Mouse (Mus musculus): ENCODE results near the gene Casq2.

The Casq2 gene

GRCm38 (mm10) chr3:102083589-102084230 lies 2.5 kb upstream of the Casq2 start:
- DNase-seq = no peak

DNA sequence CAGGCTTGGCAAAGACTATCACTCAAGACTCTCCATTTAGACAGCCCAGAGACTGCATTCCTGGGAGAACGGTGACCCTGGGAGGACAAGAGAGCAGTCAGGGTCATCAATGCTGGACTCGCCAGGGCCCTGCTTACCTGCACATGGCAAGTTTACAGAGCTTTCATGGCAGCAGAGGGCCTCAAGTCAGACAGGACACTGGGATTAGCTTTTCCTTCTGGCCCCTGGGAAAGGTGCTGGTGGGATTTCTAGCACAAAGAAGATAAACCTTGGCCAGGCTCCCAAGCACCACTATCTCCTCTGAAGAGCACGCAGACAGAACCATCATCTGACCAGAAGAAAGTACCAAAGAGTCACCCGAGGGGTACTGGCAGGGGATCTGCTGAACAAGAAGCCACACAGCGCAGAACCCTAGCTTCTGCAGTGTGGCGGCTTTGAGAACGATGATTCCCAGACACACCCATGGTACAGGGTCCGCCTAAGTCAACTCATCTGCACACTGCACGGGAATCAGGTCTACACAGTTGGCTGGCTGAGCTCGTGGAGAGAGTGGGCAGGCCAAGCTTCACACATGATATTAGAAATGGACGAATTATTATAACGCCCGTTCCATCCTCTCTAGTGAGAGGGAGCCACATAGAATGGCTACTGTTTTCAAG lies 1.3 kb upstream of the Casq2 start:
- no peak for DNase-seq

DNA sequence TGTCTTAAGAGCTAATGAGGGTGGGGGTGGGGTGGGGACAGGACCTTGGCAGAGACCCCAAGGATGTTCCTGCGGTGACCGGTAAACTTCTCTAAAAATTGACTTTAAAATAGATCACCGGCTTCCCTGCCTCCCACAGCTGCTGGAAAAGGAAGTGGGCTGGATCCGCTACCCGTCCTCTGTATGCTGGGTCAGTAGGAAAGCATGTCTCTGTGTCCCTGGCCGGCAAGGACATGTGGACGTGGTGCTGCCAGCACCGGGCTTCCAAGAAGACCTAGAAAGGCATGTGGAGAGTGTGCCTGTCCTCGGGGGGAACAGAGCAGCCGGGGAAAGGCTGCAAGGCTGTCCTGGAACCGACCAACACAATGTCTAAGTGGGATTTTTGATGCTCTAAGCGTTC lies 496 bp upstream of the Casq2 start:
- DNase-seq = no peak

DNA sequence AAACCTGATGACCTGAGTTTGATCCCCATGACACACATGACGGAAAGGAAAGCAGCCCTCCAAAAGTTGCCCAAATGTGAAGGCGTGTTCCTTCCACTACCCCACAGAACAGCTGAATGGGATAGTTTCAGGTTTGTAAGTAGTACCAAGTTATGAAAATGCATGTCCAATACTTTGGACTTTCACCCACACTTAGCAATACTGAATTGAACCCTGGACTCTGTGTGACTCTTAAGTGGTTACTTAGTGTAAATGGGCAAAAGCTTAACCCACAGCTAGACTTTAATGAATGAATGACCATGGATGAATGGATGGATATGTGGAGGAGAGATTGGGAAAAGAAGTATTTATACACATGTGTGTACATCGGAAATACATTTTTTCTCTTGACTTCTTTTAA lies 8.6 kb downstream of the Casq2 start:
- no peak for DNase-seq

- DNase-seq = no peak
Measured at GRCm38 (mm10) chr3:102095412-102095811, 9.2 kb downstream of the Casq2 start.

GRCm38 (mm10) chr3:102096366-102096765 lies 10.2 kb downstream of the Casq2 start:
- no peak for DNase-seq

DNA sequence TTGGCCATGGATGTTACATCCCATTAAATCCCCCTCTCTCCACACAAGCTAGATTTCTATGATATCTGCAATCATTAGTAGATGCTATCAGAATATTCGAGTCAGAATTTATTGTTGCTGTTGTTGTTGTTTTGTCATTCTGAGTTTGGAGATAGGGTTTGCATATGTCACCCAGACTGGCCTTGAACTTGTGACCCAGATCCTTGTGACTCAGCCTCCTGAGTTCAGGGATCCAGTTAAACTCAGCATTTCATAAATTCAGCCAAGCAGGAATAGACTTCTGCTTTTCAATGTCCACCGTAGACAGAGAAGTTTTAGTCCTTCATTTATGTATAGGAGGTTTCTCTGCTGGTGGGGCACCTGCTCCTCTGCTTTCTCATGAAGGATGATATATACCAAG lies 10.8 kb downstream of the Casq2 start:
- DNase-seq = no peak

GRCm38 (mm10) chr3:102099242-102099641 lies 13.0 kb downstream of the Casq2 start:
- no peak for DNase-seq

DNA sequence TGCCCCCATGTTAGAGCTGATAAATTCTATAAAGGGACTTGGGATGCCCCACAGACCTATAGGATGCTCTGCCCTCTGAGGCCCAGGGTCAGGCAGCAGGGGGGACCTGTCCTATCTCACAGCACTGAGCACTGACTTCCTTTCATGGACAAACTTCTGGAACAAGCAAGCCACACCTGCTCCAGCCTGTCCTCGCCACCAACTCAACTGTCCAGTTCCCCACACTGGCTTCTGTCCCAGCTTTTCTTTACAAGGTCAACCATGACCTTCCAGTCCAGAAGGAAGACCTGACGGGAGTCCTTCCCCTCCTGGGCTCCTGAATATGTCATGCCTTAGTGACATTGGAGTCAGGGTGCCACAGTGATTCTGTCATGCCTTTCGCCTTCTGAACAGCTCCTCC lies 13.6 kb downstream of the Casq2 start:
- no peak for DNase-seq

GRCm38 (mm10) chr3:102101445-102101844 lies 15.2 kb downstream of the Casq2 start:
- DNase-seq = no peak

DNA sequence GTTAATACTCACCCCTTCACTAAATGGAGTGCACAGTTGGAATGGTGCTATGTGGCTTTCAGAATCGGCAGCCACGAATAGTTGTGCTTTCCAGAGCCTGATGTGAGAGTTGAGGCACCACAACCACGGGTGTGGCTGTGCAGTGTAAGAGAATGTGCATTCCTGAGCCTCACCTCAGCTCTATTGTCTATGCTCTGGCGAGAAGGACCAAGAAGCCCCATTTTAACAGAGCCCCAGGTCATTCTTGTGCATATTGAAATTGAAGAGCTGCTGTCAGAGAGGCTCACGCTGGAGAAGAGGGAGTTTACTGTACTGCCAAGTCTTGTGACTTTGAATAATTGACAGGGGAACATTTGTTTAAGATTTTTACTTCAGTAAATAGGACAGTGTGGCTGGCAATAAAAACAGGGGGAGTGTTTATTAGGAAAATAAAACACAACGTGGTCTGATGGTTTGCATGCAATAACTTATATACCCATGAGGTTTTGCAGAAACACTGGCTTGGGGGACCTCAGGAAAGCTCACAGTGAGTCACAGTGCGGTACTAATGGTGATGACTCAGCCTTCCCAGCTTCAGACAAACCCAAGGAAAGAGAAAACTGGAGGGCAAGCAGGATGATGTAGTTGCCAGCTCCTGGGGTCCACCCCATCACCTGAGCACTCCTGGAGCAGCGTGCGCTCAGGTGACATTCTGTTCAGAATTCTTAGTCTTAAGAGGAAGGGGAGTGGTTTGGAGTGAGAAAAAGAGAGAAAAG lies 17.8 kb downstream of the Casq2 start:
- no peak for DNase-seq

DNA sequence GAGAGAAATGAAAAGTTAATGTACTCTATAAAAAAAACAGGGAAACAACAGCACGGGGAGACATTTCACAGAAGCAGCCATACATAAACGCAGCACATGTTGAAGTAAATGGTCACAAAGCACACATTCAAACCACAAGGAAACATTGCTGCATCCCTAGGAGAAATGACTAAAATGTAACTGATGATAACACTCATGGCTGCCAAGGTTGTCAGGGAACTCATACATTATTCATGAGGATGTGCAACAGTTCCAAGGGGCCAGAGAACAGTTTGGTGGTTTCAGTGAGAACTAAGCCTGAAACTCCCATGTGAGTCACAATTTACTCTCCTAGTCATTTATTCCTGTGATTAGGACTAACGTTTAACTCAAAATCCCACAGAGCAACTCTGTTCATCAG lies 22.0 kb downstream of the Casq2 start:
- DNase-seq = no peak

GRCm38 (mm10) chr3:102111979-102112599 lies 25.9 kb downstream of the Casq2 start:
- DNase-seq = no peak

- no peak for DNase-seq
Measured at GRCm38 (mm10) chr3:102120947-102121346, 34.7 kb downstream of the Casq2 start.

GRCm38 (mm10) chr3:102122046-102122445 lies 35.8 kb downstream of the Casq2 start:
- DNase-seq = no peak

GRCm38 (mm10) chr3:102123654-102124053 lies 37.4 kb downstream of the Casq2 start:
- no peak for DNase-seq

GRCm38 (mm10) chr3:102125546-102125945 lies 39.3 kb downstream of the Casq2 start:
- DNase-seq = peak; percentile 24 to 33

GRCm38 (mm10) chr3:102127114-102127513 lies 40.9 kb downstream of the Casq2 start:
- no peak for DNase-seq

GRCm38 (mm10) chr3:102128242-102128641 lies 42.0 kb downstream of the Casq2 start:
- DNase-seq = no peak

- no peak for DNase-seq
Measured at GRCm38 (mm10) chr3:102130478-102130877, 44.3 kb downstream of the Casq2 start.

GRCm38 (mm10) chr3:102131627-102132324 lies 45.6 kb downstream of the Casq2 start:
- no peak for DNase-seq

GRCm38 (mm10) chr3:102135389-102136113 lies 49.3 kb downstream of the Casq2 start:
- no peak for DNase-seq
